Mouse (Mus musculus) layer of hippocampus, postnatal 14 days (tissue): ENCODE results near the gene Pm20d2. TPM values are rescaled to one million over a fixed set of nuclear protein-coding genes. Genes with fewer than 3 reads are reported as not detected.
A peak's percentile ranks its signal among the peaks of the same experiment; 100 is the strongest.

Experiments
- DNase-seq, 2 experiments: peaks; one replicate each; pipeline ENCODE4 v3.0.0; 2021 to 2022; ENCODE audit warnings: low spot score in 2 of 2, mixed read lengths in 1 of 2
- long read RNA-seq, 2 experiments: library from polyadenylated mRNA; stranded (forward); transcript quantifications; one replicate each; pipeline ENCODE4 v2.0.0; 2021
- total RNA-seq, 2 experiments: library from RNA; stranded (reverse); gene quantifications; 2 replicates each; pipeline ENCODE4 v1.2.3; 2021

Pm20d2 gene
- total RNA-seq = 10 to 100 TPM; 10.9 to 12.3 TPM
- long read RNA-seq, experiment 1 = 0 reads
- long read RNA-seq, experiment 2, partial matches to known transcripts = 0 of 6 reads
- long read RNA-seq, experiment 2, other reads (novel, unspliced or antisense) = 4 of 6 reads

DNA sequence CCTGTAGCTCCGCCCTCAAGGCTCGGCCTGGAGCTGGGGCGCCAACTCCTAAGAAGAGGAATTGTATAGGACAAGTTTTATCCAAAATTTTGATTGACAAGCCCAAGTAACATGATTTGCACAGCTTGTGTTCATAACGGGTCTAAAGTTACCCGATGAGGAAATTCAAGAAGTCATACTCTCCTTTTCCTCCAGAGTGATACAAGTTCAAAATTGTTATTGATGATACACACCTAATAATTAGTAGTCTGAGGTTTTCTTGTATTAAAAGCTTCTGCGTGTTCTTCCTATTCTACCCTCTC, at the start of gene Pm20d2:
TSS of gene Pm20d2 (minus strand) at position 3 of the 302 bp plus-strand sequence.
- DNase-seq = no peak

DNA sequence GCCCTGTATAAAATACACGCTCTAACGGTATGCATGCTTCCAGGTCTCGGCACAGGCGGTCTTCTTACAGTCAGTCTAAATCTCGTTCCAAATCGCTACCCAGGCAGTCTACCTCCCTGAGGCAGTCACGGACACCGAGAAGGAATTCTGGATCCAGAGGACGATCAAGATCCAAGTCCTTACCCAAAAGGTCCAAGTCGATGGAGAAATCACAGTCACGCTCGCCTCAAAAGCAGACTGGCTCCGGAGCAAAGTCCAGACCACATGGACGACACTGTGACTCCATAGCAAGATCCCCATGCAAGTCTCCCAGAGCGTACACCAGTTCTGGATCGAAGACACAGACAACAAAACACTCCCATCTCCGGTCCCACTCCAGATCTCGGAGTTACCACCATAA, 41.3 kb upstream of the Pm20d2 start:
- no peak for DNase-seq

DNA sequence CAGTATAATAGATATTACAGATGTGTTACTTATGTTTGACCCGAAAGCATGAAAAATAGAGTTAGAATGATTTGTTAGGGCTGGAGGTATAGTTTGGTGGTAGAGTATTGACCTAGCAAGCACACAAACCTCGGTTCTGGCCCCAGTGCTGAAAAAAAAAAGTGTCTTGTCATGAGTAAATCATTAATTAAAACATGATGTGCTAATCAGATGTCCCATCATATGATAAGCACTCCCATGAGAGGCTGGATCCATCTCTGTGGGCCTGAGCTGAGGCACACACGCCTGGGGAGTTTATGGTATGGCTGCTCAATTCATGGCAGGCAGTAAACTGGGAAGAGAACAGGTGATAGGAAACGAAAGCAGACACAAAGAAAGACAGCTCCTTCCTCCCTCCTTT, 40.1 kb upstream of the Pm20d2 start:
- DNase-seq = no peak

DNA sequence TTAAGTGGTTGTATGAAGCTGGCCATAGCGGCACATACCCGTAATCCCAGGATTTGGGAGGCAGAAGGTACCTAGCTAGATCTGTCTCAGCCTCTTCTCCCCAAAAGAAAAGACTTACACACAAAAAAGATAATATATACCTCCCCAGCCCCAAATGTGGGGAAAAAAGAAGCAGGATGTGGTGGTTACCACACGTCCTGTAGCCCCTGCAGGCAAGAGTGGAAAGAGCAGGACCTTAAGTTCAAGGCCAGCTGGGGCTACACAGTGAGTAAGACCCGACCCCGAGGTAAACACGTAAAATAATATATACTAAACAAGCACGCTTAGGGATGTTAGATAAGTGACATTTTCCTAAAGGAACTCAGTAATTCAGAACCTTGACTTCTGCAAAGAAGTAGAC, 37.6 kb upstream of the Pm20d2 start:
- no peak for DNase-seq

DNA sequence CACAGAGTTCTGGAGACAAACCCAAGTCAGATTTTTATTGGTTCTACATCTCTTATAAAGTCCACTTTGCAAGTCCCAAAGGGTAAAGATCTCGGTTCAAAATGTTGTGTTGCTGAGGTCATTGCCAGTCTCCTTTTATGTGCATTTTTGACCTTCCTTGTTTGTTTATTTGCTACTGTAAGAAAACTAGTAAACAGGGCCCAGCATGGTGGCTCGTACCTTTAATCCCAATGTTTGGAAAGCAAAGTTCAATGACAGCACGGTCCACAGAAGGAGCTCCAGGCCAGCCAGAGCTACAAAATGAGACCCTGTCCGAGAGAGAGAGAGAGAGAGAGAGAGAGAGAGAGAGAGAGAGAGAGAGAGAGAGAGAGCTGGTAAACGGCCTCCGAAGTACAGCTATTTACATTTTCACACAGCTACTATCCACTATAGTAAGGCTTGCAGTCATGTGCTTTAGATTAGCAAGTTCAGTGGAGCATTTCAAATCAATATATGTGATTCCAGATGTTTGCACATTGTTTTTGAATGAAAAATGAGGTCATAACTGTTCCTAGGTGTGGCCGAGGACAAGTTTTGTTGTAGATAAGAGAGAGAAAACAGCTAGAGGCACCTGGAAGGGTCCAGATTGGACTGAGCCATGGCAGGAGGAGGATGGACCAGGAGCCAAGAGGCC, 34.6 kb upstream of the Pm20d2 start:
- no peak for DNase-seq

DNA sequence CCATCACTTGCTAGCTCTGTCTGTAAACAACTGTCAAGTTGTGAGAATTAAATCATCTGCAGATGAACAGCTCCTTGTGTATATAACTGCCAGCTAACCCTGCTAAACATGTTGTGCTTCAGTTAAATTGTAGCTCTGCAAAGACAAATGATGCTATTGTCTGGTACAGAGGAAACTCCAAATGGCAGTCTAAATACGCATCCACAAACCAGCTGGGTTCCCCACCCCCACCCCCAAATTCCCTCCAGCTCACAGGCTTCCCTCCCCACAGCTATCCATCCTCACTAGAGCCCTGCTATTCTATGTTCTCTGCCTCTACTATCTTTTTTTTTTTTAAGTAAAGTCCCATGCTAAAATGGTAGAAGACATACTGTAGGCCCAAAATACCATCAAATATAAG, 32.3 kb upstream of the Pm20d2 start:
- no peak for DNase-seq

DNA sequence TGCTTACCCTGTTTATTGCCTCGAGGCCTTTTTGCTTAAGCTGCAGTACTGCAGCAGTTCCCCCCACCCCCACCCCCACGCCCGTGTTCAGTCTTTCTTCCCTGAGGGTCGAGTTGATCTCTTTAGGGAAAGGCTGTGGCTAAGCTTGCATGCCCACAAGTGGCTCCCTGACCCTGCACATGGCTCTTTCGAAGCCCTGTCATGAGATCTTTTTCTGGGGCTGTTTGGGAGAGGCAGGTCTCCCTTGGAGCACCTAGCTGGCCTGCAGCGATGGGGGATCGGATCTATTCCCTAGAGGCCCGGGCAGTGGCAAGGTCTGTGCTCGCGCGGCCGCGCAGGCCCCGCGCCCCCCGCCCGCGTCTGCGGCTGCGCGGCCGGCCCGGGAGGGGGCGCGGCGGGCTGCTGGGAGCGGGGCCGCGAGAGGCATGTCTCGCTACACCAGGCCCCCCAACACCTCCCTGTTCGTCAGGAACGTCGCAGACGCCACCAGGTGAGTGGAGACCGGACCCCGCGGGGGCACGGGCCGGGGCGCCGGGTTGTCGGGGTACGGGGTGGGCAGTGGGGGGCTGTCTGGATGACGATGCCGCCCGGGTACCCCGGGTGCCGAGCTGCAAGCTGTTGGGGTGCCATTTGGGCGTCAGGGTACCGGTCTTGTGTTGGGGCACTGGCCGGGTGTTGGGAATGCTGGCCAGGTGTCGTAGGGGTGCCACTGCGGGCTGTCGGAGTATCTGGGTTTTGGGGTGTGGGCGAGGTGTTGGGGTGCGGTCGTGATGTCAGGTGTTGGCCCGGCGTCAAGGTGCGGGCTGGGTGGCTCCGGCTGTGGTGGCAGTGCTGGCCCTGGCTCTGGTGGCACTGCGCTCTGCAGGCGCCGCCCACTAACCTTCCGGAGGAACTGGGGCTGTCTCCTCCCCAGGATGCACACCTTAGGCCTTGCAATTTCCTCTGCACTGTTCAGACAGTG, 19.6 kb upstream of the Pm20d2 start, which contains the start of gene Srsf12:
TSS of gene Srsf12 (plus strand) at position 111 of the 961 bp plus-strand sequence.
- peak; percentile 24 to 60 for DNase-seq

DNA sequence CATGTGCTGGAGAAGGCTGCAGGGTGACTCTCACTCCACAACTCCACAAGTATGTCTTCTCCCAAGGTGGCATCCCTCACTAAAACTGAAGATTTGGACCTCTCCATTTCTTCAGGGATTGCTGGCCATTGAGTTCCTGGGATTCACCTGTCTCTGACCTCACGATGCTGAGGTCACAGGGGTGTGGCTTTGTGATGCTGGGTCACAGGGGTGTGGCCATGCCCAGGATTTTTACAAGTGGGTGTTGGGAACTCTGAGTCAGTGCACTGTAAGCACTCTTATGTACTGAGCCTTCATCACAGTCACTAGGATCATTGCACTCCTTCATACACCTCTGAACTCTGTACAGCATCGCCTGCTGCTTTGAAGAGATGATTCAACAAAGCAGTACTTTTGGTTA, 18.0 kb upstream of the Pm20d2 start:
- no peak for DNase-seq

DNA sequence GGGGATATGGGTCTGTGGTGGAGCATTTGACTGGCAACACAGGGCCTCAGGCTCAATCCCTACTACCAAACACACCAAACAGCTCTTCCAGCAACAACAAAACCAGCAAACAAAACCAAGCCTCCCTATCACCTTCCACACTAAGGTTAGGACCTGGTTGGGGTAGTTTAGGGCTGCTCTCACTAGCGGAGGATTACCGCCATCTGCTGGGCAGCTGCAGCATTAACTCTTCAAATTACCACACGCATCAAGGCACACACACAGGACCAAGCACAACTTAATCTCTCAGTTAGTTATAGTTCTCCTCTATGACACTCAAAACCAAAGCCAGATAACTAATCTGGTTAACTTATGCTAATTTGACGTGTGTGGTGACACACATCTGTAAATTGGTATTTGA, 15.1 kb upstream of the Pm20d2 start:
- peak; percentile 32 to 58 for DNase-seq

DNA sequence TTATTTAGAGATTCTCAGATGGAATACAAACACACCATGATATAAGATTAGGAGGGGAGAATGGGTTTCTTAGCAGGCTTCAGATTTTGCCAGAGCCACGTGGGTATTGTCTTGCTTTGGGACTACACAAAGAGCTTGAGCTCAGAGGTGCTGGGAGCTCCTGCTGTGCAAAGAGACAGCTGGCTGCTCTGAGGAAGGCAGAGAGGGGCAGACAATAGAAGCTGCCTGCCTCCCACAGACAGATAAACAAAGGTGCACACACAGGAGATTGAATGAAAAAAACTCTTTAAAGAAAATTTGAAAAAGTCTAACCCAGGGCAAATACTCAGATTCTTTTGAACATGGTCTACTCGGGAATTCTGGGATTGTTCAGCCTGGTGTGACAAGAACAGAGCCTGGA, 8.6 kb upstream of the Pm20d2 start:
- no peak for DNase-seq

DNA sequence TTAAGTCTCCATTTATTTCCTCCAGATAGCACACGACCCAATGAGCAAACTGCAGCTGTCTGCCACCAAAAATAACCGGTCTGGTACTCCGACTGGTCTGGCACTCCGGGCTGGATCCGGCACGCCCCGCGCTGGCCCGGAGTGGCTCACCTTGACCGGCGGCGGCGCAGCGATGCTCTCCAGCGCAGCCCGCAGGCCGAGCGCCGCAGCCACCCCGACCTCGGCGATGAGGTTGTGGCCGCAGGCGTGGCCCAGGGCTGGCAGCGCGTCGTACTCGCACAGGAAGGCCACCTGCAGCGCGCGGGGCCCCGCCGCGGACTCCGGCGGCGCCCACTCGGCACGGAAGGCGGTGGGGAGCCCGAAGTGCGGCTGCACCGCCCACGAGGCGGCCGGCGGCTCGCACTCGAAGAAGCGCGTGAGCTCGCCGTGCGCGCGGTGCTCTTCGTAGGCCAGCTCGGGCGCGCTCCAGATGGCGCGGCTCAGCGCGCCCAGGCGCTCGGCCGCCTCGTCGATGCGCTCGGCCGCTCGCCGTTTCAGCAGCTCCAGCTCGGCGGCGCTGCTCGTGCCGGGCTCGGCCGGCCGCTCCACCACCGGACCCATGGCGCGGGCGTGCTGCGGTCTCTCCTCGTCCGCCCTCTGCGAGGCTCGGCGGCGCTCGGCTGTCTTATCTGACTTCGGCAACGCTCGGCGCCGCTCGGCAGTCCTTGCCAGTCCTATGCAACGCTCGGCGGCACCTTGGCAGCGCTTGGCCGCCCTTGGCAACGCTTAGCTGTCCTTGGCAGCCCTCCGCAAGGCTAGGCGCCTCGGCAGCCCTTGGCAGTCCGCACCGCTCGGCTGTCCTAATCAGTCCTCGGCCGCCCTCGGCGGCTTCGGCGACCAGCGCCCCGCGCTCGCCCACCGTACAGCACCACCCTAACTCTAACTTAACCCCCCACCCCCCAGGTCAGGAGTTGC, 479 bp downstream of the Pm20d2 start:
- DNase-seq = peak; percentile 89 to 91

DNA sequence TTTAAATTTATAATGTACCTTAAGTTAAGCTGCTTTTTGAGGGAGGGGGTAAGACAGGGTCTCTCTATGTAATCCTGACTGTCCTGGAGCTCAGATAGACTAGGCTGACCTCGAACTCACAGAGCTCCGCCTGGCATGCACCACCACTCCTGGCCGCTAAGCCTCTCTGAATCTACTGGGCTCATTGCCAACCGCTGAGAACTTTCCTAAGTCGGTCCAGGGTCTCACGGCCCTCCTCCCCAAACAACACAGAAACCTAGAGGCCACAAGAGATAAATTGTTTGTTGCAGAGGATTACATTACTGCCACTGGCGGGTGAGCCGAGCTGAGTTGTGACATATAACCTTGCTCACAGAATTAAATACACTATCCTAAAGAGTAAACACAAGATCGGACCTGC, 1.4 kb downstream of the Pm20d2 start:
- DNase-seq = no peak

DNA sequence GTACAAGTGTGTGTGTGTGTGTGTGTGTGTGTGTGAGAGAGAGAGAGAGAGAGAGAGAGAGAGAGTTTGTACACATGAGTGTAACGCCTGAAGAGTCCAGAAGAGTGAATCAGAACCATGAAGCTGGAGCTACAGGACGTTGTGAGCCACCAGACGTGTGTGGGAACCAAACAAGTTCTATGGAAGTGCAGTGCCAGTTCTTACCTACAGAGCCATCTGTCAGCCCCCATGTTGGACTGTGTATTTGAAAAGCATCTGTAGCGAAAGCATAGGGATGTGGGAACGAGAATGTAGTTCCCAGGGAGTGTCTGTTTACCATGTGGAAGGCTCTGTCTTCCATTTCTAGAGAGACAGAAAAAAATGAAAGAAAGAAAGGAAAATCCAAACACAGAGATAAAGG, 6.1 kb downstream of the Pm20d2 start:
- DNase-seq = no peak

DNA sequence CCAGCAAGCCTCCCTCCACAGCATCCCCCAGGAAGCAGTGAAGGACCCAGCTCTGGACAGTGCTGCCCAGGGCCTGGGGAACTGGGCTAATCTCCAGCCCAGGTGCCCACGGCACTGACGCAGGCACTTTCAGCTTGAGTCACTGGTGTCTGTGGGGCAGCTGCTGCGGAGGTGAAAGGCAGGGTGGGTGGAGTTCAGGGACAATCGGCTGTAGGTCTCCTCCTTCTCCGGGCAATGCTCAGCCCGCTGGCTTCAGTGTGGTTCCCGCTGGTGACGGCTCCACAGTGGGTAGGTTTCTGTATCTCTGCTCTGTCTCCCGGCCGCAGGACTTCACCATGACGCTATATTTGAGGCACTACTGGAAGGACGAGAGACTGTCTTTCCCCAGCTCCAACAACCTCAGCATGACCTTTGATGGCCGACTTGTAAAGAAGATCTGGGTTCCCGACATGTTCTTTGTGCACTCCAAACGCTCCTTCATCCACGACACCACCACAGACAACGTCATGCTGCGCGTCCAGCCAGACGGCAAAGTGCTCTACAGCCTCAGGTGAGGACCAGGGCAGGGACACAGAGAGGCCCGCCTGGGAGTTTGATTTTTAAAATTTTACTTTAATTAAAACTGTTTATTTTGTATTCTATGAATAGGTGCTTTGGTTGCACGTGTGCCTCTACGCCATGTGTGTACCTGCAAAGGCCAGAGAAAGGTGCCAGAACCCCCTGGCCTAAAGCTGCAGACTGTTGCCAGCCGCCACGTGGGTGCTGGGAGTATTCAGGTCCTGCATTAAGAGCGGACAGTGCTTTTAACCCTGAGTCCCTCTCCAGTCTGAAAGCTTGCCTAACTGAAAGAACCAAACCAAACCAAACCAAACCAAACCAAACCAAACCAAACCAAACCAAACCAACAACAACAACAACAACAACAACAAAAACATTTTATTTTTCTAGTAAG, 37.2 kb downstream of the Pm20d2 start:
- no peak for DNase-seq

DNA sequence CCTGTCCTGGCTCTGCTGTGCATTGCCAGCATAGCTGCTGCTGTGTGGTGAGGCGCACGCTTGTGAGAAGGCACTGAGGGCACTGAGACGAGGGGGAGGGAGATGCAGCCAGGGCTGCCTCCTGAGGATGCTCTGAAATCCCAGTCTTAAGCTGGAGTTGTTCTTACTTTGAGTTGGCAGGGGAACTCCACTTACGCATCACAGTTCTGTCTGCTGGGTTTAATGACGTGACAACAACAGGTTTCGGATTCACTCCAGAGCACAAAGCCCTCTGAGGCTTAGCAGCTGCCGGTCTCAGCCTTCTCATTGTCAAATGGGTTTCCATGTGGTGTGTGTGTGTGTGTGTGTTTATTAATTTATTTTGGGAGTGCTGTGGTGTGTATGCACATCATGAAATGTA, 40.4 kb downstream of the Pm20d2 start:
- DNase-seq = no peak

DNA sequence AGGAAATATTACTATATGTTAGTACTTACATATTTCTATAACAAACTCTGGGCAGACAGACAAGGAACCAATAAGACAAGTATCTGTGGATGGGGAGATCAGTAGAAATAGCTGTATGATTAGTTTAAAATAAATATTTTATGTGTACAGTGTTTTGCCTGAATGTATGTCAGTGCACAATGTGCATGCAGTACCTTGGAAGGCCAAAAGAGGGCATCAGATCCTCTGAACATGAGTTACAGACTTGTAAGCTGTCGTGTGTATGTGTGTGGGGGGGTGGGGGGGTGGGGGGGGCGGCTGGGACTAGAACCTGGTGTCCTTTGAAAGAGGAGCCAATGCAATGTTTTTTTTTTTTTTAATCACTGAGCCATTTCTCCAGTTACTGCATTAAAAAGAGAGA, 41.7 kb downstream of the Pm20d2 start:
- DNase-seq = peak in 1 of 2 experiments; percentile 54

DNA sequence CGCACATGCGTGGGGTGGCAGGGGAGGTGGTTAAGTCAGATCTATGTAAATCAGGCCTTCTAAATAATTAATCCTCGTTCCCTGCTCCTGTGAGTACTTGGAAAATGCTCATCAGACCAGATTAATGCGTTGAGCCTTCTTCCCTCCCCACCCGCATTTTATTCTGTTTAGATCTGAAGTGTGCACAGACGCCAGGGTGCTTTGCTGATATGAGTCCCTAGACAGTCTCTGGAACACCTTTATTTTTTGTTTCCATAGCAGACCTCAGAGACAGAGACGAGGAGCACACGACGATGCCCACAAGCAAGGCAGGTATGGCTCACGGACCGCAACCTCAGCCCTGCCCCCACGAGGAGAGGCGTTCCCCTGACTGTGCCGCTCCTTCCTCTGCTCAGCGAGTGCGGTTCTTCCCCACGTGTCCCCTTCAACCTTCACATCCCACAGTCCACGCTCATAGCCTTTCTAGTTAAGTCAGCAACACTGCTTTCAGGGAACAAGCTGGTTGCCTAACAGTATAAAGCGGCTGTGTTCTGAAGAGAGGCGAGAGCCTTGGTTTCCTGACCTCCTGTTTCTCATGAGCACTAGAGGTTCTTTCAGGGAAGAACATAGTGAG, 42.8 kb downstream of the Pm20d2 start:
- DNase-seq = no peak

DNA sequence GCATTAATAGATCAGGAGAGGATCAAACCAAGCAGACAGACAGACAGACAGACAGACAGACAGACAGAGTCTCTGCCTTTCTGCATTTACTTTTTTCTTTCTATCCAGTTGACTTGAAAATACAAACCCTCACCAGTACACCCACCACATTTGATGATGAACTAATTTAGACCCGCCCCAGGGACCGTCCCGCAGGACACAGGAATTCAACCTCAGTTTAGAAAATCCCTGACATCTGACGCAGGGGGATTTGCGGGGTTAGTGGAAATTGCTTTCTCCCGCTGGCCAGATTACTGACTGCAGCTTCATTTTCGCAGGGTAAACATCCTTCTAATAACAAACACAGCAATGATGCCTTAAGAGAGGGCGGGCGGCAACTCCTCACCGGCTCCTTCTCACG, 57.3 kb downstream of the Pm20d2 start, which contains the start of gene Gabrr1:
TSS of gene Gabrr1 (plus strand) at position 301 of the 400 bp plus-strand sequence.
- no peak for DNase-seq

DNA sequence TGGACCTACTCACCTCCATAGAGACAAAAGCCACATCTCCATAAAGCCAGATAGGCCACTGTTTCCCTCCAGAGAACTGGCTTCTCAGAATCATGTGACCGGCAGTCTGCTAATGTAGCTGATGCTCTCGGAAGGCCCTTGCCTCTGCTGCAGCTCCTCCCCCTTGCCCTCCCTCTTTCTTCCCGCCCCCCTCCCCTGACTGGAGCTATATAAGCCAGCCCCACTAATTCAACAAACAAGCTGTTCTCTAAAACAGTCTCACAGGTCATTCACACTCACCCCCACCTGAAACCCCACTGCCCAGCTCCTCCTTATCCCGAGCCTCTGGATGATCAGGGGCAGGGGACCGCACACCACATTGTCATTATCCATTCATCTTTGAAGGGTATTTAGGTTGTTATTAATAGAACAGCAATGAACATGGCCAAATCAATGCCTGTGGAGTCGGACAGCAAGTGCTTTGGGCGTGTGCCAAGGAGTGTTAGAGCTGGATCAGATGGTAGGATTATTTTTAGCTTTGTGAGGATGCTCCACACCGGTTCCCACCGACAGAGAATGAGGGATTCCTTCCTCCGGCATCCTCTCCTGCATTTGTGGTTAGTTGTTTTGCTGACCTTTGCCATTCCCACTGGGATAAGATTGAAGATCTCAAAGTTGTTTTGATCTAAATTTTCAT, 64.0 kb downstream of the Pm20d2 start:
- DNase-seq = peak in 1 of 2 experiments; percentile 20
